Mouse (Mus musculus) fat pad, adult 2 months (tissue): ENCODE results near the gene Olfr1143.

Experiments used
- DNase-seq: peaks from one replicate; pipeline ENCODE4 v3.0.0-alpha.2; 2011; ENCODE audit warnings: low read depth, low spot score; ENCODE audit errors: extremely low read depth

Olfr1143 gene

GRCm38 (mm10) chr2:87800292-87800691 lies at the start of gene Olfr1143:
Gene Olfr1143 (plus strand): TSS chr2:87800592.
- DNase-seq: no peak

DNA sequence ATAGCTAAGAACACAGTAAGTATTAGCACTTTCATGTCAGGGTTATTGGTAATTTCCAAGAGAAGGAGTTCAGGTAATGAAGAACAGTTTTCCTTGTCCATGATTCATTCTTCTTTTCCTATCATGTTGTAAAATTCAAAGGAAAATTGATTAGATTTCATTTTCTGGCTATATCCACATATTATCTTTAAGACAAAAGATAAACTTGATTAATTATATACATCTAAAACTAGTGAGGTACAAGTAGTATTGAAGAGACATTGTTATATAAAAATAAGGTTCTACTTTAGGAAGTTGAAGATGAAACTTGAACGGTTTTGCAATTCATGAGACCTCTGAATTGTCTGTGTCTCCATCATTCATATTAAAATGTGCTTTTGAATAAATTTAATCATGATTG lies 46.5 kb upstream of the Olfr1143 start, which contains the start of gene Olfr1141:
Olfr1141 (minus strand) TSS at position 101 of the 400 bp plus-strand sequence.
- DNase-seq: no peak

DNA sequence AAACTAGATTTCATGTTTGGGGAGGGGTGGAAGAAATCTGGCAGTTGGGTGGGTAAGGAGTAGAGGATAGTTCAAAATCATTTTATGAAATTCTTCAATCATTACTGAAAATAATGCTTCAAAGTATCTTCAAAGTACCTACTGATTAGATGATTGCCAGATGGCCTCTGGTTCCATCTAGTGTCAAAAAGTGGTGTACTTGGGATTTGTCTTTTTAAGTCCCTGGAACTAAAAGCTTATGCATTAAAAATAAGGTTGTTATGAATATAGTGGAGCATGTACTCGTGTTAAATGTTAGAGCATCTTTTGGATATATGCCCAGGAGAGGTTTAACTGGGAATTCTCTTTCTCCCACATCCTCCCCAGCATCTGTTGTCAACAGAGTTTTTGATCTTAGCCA lies 24.2 kb upstream of the Olfr1143 start:
- DNase-seq: no peak

- no peak for DNase-seq
Measured at GRCm38 (mm10) chr2:87779183-87779582, 21.2 kb upstream of the Olfr1143 start, which contains the start of gene Olfr152. Gene Olfr152 (plus strand): TSS chr2:87779483.

DNA sequence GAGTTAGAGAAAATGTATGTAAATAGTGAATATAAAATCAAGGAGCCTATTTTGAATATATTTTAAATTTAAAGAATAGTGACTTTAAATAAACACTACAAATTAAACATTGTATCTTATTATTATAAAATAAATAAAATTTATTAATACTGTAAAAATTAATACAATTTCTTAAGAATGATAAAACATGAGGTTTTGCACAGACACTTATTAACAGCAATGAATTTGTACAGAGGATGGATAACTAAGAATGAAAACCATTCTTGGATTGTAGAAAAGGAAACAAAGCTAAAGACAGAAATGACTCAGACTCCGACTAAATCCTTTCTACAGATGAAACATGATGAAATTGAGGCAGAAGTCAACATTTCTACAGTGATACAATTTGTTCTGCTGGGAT lies 9.1 kb downstream of the Olfr1143 start, which contains the start of gene Olfr1145:
Olfr1145 (plus strand) TSS at position 301 of the 400 bp plus-strand sequence.
- DNase-seq: no peak

DNA sequence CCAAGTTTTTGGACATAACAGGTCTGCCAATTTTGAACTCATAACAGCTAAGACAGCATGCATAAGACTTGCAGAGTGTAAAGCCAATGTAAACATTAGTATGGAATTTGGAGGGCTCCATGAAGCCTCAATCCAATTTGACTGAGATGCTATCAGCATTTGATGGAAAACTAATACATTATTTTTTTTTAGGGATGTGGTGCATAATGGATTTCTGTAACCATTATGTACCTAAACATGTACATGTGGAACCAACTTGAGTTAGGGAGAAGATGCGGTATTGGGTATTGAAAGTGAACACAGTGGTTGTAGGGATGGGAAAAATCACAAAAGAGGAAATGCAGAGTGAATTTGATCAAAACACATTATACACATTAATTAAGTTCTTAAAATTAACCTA lies 29.8 kb downstream of the Olfr1143 start, which contains the start of gene Olfr1148:
Olfr1148 (plus strand) TSS at position 301 of the 400 bp plus-strand sequence.
- no peak for DNase-seq

GRCm38 (mm10) chr2:87843693-87844092 lies 43.3 kb downstream of the Olfr1143 start, which contains the start of gene Olfr1150-ps1:
Gene Olfr1150-ps1 (plus strand): TSS chr2:87843993.
- no peak for DNase-seq
